Mouse (Mus musculus) liver, embryonic 14.5 days (tissue): ENCODE data around the gene Sufu. TPM values are rescaled to one million over a fixed set of nuclear protein-coding genes. Genes with fewer than 3 reads are reported as not detected.

ENCODE experiments used
- ATAC-seq: fragments of 200-750 bp; cut with Nextera tagmentation; 2 replicates; pipeline ENCODE4 v1.8.0; 2017; ENCODE audit warnings: moderate number of reproducible peaks, mild to moderate bottlenecking, moderate library complexity; ENCODE audit not compliant: insufficient read depth
- DNase-seq, 3 experiments: peaks; one replicate each; pipeline ENCODE4 v3.0.0-alpha.2; 2012 to 2013; ENCODE audit warnings: low read depth in 3 of 3, low spot score in 3 of 3
- H3K27ac ChIP-seq: fragments of 300-500 bp; sonication (generic); 2 replicates; pipeline ENCODE4 v1.5.1; 2014; ENCODE audit warnings: moderate library complexity, mild to moderate bottlenecking, control low read depth, inconsistent platforms
- H3K27me3 ChIP-seq: fragments of 300-500 bp; sonication (generic); 2 replicates; pipeline ENCODE4 v1.6.1; 2014; ENCODE audit warnings: mild to moderate bottlenecking, low read length, moderate library complexity; ENCODE audit not compliant: control insufficient read depth, insufficient read depth
- H3K36me3 ChIP-seq: fragments of 300-500 bp; sonication (generic); replicated peaks from 2 replicates; pipeline ENCODE4 v1.6.1; 2014; ENCODE audit warnings: low read depth; ENCODE audit not compliant: control insufficient read depth, insufficient read depth
- H3K4me1 ChIP-seq, 2 experiments: fragments of 200-500 bp in 1 of 2; fragments of 300-500 bp in 1 of 2; sonication (generic) in 1 of 2; replicated peaks; 2 replicates each; pipeline ENCODE4 v1.6.1; 2012 to 2014; ENCODE audit warnings: antibody characterized with exemption in 1 of 2, inconsistent platforms in 1 of 2, low read length in 1 of 2; ENCODE audit not compliant: control insufficient read depth in 2 of 2, insufficient read depth in 2 of 2
- H3K4me2 ChIP-seq: fragments of 300-500 bp; sonication (generic); 2 replicates; pipeline ENCODE4 v1.6.1; 2014; ENCODE audit warnings: low read depth, mild to moderate bottlenecking, control low read depth, moderate library complexity
- H3K4me3 ChIP-seq, 2 experiments: fragments of 200-500 bp in 1 of 2; fragments of 300-500 bp in 1 of 2; sonication (generic) in 1 of 2; 2 replicates each; pipeline ENCODE4 v1.5.1; 2012 to 2014; ENCODE audit warnings: low read depth in 2 of 2, low read length in 2 of 2, mild to moderate bottlenecking in 2 of 2, control low read depth in 1 of 2, inconsistent platforms in 1 of 2, moderate library complexity in 1 of 2; ENCODE audit not compliant: insufficient read depth in 1 of 2
- H3K9ac ChIP-seq: fragments of 300-500 bp; sonication (generic); replicated peaks from 2 replicates; pipeline ENCODE4 v1.6.1; 2014; ENCODE audit warnings: mild to moderate bottlenecking, control low read depth, moderate library complexity
- H3K9me3 ChIP-seq: fragments of 300-500 bp; sonication (generic); 2 replicates; pipeline ENCODE4 v1.6.1; 2016; ENCODE audit warnings: low read length, mixed read lengths; ENCODE audit not compliant: control insufficient read depth
- CTCF ChIP-seq: IDR thresholded peaks from 2 replicates; pipeline ENCODE4 v1.5.1; 2016; ENCODE audit warnings: antibody characterized with exemption, low read depth, control low read depth
- EP300 ChIP-seq: IDR thresholded peaks from 2 replicates; pipeline ENCODE4 v1.6.1; 2016; ENCODE audit warnings: antibody characterized with exemption, low read depth
- WGBS: fragments of 180-500 bp; shearing (Covaris S2); extraction: QIAGEN DNeasy Blood & Tissue Kit; methylation state at CpG from one replicate; pipeline ENCODE4 v1.1.7; 2014; ENCODE audit not compliant: insufficient replicate concordance; 5-methylcytosine and 5-hydroxymethylcytosine counted together
- polyA plus RNA-seq, 2 experiments: library from polyadenylated mRNA; depleted of rRNA in 1 of 2; stranded (reverse) in 1 of 2; unstranded in 1 of 2; fragments of >200 nt; fragmentation: Nextera tagmentation in 1 of 2; extraction: Ambion mirVana in 1 of 2; gene quantifications; 2 replicates each; pipeline versions ENCODE4 v1.2.1 to v1.2.3; 2012 to 2014

Sufu gene
- polyA plus RNA-seq, 2 experiments: 3.6 to 4.2 TPM

GRCm38 (mm10) chr19:46374477-46375088 lies 22.1 kb upstream of the Sufu start:
- Histone ChIP-seq H3K36me3 (peaks cover 26% of the 10 kb centered on the region), H3K27me3 (no peaks in the 10 kb centered on the region), H3K4me1 (no peaks in the 10 kb centered on the region), H3K4me3 (no peak overlapping the region), H3K4me2 (no peak overlapping the region), H3K9ac (no peak overlapping the region), H3K27ac (no peak overlapping the region), H3K9me3 (no peaks in the 10 kb centered on the region)
- TF ChIP-seq CTCF (no peak), EP300 (no peak)
- ATAC-seq (peak; percentile 29), DNase-seq (no peak)
- 78% methylated on average over 21 of the region's 21 CpGs for WGBS

GRCm38 (mm10) chr19:46375489-46375888 lies 21.2 kb upstream of the Sufu start:
- H3K27me3 ChIP-seq: no peaks in the 10 kb centered on the region
- TF ChIP-seq EP300 (no peak), CTCF (no peak)
- H3K4me2 ChIP-seq: no peak overlapping the region
- DNase-seq (no peak), ATAC-seq (no peak)
- peaks cover 35% of the 10 kb centered on the region for H3K36me3 ChIP-seq
- H3K9me3 ChIP-seq: no peaks in the 10 kb centered on the region
- no peak overlapping the region for H3K9ac ChIP-seq
- no peak overlapping the region for H3K4me3 ChIP-seq
- 73% methylated on average over 5 of the region's 5 CpGs for WGBS
- H3K4me1 ChIP-seq: no peaks in the 10 kb centered on the region
- no peak overlapping the region for H3K27ac ChIP-seq

GRCm38 (mm10) chr19:46375891-46376290 lies 20.8 kb upstream of the Sufu start:
- no peak for DNase-seq
- H3K36me3 ChIP-seq: peaks cover 39% of the 10 kb centered on the region
- TF ChIP-seq EP300 (no peak), CTCF (no peak)
- H3K4me2 ChIP-seq: no peak overlapping the region
- H3K9ac ChIP-seq: no peak overlapping the region
- no peak overlapping the region for H3K27ac ChIP-seq
- no peak overlapping the region for H3K4me3 ChIP-seq
- no peaks in the 10 kb centered on the region for H3K9me3 ChIP-seq
- no peak for ATAC-seq
- 49% methylated on average over 4 of the region's 4 CpGs for WGBS
- no peaks in the 10 kb centered on the region for H3K4me1 ChIP-seq
- H3K27me3 ChIP-seq: no peaks in the 10 kb centered on the region

- no peak for TF ChIP-seq EP300
- no peak for TF ChIP-seq CTCF
- Histone ChIP-seq H3K4me1 (no peaks in the 10 kb centered on the region), H3K36me3 (peaks cover 83% of the 10 kb centered on the region), H3K27me3 (no peaks in the 10 kb centered on the region), H3K9ac (no peak overlapping the region), H3K9me3 (no peaks in the 10 kb centered on the region), H3K4me3 (no peak overlapping the region), H3K27ac (no peak overlapping the region), H3K4me2 (no peak overlapping the region)
- DNase-seq (no peak), ATAC-seq (no peak)
- 87% methylated on average over 9 of the region's 9 CpGs for WGBS
Observed at GRCm38 (mm10) chr19:46382275-46382674, 14.4 kb upstream of the Sufu start.

- no peak overlapping the region for H3K27ac ChIP-seq
- DNase-seq (no peak), ATAC-seq (no peak)
- H3K27me3 ChIP-seq: no peaks in the 10 kb centered on the region
- peaks cover 7 to 9% of the 10 kb centered on the region in 2 experiments; a peak in 3 of 4 replicates for H3K4me1 ChIP-seq
- no peak overlapping the region for H3K4me2 ChIP-seq
- 87% methylated on average over 5 of the region's 5 CpGs for WGBS
- H3K9me3 ChIP-seq: no peaks in the 10 kb centered on the region
- H3K36me3 ChIP-seq: peaks cover 9% of the 10 kb centered on the region
- H3K9ac ChIP-seq: no peak overlapping the region
- H3K4me3 ChIP-seq: no peak overlapping the region
- TF ChIP-seq CTCF (peak; percentile 61), EP300 (no peak)
Observed at GRCm38 (mm10) chr19:46389872-46390271, 6.8 kb upstream of the Sufu start.
